Mouse (Mus musculus) embryonic fibroblast, embryonic 13.5 days (primary cell): ENCODE data around the gene Hcrtr2.

Source experiments
- CTCF ChIP-seq: IDR thresholded peaks from 2 replicates; pipeline ENCODE4 v1.5.1; 2011; ENCODE audit warnings: mild to moderate bottlenecking, control low read depth, low read length, moderate library complexity, borderline replicate concordance; ENCODE audit not compliant: insufficient read depth
- POLR2A ChIP-seq: IDR thresholded peaks from 2 replicates; pipeline ENCODE4 v1.6.1; 2011; ENCODE audit warnings: low read depth, mild to moderate bottlenecking, control low read depth, low read length, moderate library complexity

DNA sequence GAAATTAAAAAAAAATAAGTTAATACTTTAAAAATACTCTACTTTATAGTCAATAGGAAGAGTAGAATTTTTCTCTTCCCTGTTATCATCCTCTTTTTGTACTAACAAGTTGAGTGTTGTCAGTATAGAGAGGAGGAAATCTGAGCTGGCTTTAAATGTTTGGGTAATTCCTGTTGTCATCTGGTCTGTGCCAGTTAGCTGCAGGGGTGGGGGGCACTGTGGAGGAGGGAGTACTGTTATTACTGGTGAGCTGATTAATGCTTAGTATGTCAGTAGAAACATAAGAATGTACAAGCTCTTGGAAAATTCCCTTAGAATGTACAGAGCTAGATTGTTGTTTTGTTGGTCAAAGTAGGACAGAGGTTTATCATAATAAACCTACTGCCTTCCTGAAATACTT lies 36.7 kb upstream of the Hcrtr2 start:
- no peak for TF ChIP-seq CTCF
- no peak for TF ChIP-seq POLR2A
